Mouse (Mus musculus) olfactory bulb, adult 2 months (tissue): Measurements from ENCODE around the gene Cadm1.

ENCODE experiments used
- CTCF ChIP-seq: fragments of 200-500 bp; IDR thresholded peaks from 2 replicates; pipeline ENCODE4 v1.5.1; 2012; ENCODE audit warnings: low read depth, mild to moderate bottlenecking, low read length, moderate library complexity; ENCODE audit not compliant: insufficient read depth
- POLR2A ChIP-seq: fragments of 200-500 bp; IDR thresholded peaks from 2 replicates; pipeline ENCODE4 v1.6.1; 2012; ENCODE audit warnings: mild to moderate bottlenecking, low read depth, low read length, moderate library complexity; ENCODE audit not compliant: insufficient read depth

DNA sequence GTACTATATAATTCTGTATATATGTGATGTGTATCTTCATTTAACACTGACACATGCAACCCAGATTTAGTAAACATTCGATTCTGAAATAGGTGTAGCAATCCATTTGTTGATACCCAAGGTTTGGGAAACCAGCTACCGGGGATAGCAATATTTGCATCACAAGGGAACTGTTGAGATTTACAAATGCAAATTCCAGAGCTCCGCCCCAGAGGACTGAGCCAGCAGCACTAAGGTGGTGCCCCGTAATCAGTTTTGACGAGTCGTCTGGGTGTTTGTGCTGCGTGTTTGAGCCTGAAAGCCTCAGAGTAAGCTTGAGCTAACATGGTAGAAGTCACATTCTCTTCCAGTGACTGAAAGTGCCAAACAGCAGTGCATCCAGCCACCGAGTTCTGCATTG lies 15.7 kb upstream of the Cadm1 start:
- TF ChIP-seq POLR2A (no peak), CTCF (no peak)
